Mouse (Mus musculus): ENCODE results near the gene Vps37c. TPM values are rescaled to one million over a fixed set of nuclear protein-coding genes. Genes with fewer than 3 reads are reported as not detected.
A peak's percentile ranks its signal among the peaks of the same experiment; 100 is the strongest.

Vps37c gene
- polyA plus RNA-seq, 1 experiment: 60.2 TPM

DNA sequence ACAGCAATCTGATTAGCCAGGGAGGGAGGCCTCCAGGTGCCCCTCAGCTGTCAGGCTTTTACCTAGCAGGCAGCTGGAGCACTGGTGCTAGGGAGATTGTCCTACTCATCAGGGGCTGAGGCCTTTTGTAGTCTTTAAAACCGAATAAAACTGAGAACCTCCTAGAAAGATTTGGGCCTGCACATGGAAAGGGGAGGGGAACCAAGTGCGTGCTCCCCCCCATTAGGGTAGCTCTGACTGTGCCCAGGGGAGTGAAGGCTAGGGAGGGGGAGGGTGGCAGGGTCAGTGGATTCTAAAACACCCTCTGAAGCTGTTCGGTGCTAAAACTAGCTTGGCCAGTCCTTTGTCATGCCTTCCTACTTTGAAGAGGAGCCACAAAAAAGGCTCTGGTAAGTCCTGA, 32.0 kb downstream of the Vps37c start:
- Histone ChIP-seq H3K36me3 (replicated peaks; ENCODE audit: low read length) (no peaks in the 10 kb centered on the region), H3K27me3 (replicated peaks) (peaks cover 43% of the 10 kb centered on the region), H3K4me1 (peaks cover 23% of the 10 kb centered on the region), H3K9me3 (no peaks in the 10 kb centered on the region), H3K4me3 (replicated peaks) (no peak overlapping the region)
- TF ChIP-seq FLI1 (IDR thresholded peaks at IDR 0.05; ENCODE audit: low read length) (no peak), GATA1 (IDR thresholded peaks at IDR 0.05; ENCODE audit: borderline replicate concordance, low read length) (no peak)

DNA sequence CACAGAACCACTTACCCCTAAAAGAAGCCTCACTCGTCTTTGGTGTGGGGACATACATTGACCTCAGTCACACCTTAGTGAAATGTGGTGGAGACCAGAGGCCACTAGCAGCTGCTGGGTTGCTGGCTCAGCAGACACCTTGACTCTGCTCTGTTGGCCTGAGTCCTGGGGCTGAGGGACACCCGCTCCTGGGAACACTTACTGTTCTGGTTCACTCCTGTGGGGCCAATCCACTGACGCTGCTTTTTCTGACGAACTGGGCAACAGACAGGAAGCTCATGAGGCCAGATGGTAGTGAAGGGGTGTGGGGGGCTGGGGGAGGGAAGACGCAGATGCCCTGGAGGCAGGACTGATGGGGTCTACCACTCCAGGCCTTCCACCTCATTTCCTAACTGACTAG, 32.5 kb downstream of the Vps37c start:
- Histone ChIP-seq H3K4me1 (peaks cover 23% of the 10 kb centered on the region), H3K4me3 (replicated peaks) (no peak overlapping the region), H3K36me3 (replicated peaks; ENCODE audit: low read length) (no peaks in the 10 kb centered on the region), H3K9me3 (no peaks in the 10 kb centered on the region), H3K27me3 (replicated peaks) (peaks cover 48% of the 10 kb centered on the region)
- TF ChIP-seq GATA1 (IDR thresholded peaks at IDR 0.05; ENCODE audit: borderline replicate concordance, low read length): no peak
- TF ChIP-seq FLI1 (IDR thresholded peaks at IDR 0.05; ENCODE audit: low read length): no peak

DNA sequence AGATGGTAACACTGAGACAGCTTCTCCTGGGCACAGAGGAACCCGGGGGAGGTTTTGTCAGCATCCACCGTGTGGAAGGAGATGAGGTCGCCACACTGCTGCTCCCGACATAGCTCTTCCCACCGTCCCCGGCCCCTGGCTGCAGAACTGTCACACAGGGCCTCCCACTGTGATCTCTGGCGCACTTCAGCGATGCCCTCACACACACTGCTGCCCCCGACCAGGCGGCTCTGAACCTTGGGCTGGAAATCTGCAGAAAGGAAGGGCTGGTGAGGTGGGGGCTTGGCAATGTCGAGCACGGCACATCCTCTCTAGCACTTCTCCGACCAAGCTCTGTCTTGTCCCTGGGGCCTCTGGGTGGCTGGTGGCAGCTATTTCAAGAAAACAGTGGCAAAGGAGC, 34.5 kb downstream of the Vps37c start:
- H3K4me1 ChIP-seq: peaks cover 23% of the 10 kb centered on the region
- no peaks in the 10 kb centered on the region for H3K36me3 ChIP-seq (replicated peaks; ENCODE audit: low read length)
- no peaks in the 10 kb centered on the region for H3K9me3 ChIP-seq
- no peak overlapping the region for H3K4me3 ChIP-seq (replicated peaks)
- TF ChIP-seq GATA1 (IDR thresholded peaks at IDR 0.05; ENCODE audit: borderline replicate concordance, low read length) (no peak), FLI1 (IDR thresholded peaks at IDR 0.05; ENCODE audit: low read length) (no peak)
- H3K27me3 ChIP-seq (replicated peaks): peaks cover 58% of the 10 kb centered on the region

DNA sequence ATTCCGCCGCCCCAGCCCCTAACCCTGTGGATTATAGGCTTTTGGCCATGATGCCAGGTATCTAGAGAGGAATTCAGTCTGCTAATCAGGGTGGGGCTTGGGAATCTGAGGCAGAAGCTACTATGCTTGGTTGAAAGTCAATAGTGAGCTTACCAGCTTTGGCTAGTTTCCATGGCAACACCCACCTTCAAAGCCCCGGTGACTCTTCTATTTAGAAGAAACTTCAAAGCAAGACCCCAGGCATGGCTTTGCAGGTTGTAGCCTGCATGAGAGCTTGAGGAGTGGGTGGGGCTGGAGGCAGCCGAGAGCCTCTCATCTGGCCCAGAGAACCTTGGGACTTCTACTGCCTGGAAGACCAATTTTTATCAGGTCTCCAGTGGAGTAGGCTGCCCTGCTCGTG, 35.1 kb downstream of the Vps37c start:
- no peaks in the 10 kb centered on the region for H3K36me3 ChIP-seq (replicated peaks; ENCODE audit: low read length)

DNA sequence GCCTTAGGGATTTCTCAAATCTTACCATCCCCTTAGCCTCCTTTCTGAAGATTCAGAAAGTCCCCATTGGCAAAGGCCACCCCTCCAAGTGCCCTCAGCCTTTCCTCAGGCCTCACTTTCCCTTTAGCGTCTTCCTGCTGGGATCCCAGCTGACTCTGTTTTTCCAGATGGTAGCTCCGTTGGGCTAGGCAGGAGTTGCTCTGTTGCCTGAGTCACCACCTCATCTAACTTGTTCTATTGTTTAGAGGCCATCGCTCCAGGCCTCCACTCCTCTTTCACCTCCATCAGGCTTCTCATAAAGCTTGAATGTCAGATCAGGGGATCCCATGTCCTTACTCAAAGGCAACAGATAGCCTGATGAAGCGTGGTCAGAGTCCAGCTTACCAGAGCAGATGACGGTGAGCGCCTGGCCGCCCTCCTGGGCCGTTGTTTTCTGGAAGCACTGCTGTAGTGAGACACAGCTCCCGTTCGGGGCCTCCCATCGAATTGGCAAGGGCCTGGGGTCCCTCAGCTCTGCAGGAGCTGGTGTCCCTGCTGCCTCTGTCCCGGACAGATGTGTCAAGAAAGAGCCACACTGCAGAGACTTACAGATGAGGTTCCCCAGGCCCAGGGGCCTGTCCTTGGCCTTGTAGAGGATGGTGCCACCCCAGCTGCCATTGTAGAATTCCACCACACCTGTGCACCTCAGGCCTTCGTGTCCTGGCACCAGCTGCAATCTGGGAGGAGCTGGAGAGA, 36.3 kb downstream of the Vps37c start:
- no peaks in the 10 kb centered on the region for H3K36me3 ChIP-seq (replicated peaks; ENCODE audit: low read length)
- H3K27me3 ChIP-seq (replicated peaks): peaks cover 68% of the 10 kb centered on the region
- H3K4me1 ChIP-seq: peaks cover 18% of the 10 kb centered on the region
- TF ChIP-seq FLI1 (IDR thresholded peaks at IDR 0.05; ENCODE audit: low read length) (no peak), GATA1 (IDR thresholded peaks at IDR 0.05; ENCODE audit: borderline replicate concordance, low read length) (no peak)
- H3K4me3 ChIP-seq (replicated peaks): no peak overlapping the region
- H3K9me3 ChIP-seq: no peaks in the 10 kb centered on the region

More for the DNA sequence above, 35.1 kb downstream of the Vps37c start:
- H3K27me3 ChIP-seq (replicated peaks): peaks cover 60% of the 10 kb centered on the region
- no peak overlapping the region for H3K4me3 ChIP-seq (replicated peaks)
- H3K4me1 ChIP-seq: peaks cover 19% of the 10 kb centered on the region
- TF ChIP-seq GATA1 (IDR thresholded peaks at IDR 0.05; ENCODE audit: borderline replicate concordance, low read length) (no peak), FLI1 (IDR thresholded peaks at IDR 0.05; ENCODE audit: low read length) (no peak)
- no peaks in the 10 kb centered on the region for H3K9me3 ChIP-seq

DNA sequence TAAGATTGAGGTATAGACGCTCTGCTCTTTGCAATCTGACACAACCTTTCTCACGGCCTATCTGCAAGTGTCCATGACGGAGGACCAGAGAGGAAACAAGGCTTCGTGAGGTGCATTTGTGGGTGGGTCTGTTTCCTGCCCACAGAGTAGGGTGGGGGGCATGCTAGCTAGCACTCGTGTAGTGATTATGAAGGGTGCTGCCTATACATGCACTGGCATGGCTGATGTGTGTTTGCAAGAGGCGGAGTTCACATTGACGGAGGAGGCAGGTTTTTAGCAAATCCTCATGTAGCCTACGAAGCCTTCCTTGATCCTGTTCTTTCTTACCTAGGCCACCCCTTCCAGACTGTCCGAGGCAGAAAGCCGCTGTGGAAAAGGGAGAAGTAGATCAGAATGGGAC, 41.4 kb downstream of the Vps37c start:
- Histone ChIP-seq H3K9me3 (no peaks in the 10 kb centered on the region), H3K4me3 (replicated peaks) (no peak overlapping the region), H3K27me3 (replicated peaks) (peaks cover 64% of the 10 kb centered on the region), H3K4me1 (no peaks in the 10 kb centered on the region; the same call in 1 of the 2 replicates), H3K36me3 (replicated peaks; ENCODE audit: low read length) (no peaks in the 10 kb centered on the region)
- TF ChIP-seq GATA1 (IDR thresholded peaks at IDR 0.05; ENCODE audit: borderline replicate concordance, low read length): no peak
- TF ChIP-seq FLI1 (IDR thresholded peaks at IDR 0.05; ENCODE audit: low read length): no peak

DNA sequence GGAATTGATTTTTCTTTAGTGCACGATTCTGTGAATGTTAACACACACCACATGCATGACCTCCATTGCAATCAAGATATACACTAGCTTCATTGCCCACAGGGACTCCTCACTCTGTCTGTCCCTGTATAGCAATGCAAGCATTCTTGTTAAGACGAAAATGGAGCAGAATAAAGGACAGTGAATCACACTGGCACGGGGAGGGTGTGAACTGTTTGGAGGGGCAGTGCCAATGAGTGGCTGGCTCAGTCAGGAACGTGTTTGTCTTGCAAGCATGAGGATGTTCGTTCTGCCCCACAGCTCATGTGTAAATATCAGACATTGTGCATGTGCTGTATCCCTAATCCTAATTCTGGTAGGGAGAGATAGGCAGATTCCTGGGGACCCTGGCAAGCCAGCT, 41.9 kb downstream of the Vps37c start:
- TF ChIP-seq GATA1 (IDR thresholded peaks at IDR 0.05; ENCODE audit: borderline replicate concordance, low read length): no peak
- TF ChIP-seq FLI1 (IDR thresholded peaks at IDR 0.05; ENCODE audit: low read length): no peak
- Histone ChIP-seq H3K36me3 (replicated peaks; ENCODE audit: low read length) (no peaks in the 10 kb centered on the region), H3K4me1 (no peaks in the 10 kb centered on the region; the same call in 1 of the 2 replicates), H3K27me3 (replicated peaks) (peaks cover 64% of the 10 kb centered on the region), H3K9me3 (no peaks in the 10 kb centered on the region), H3K4me3 (replicated peaks) (no peak overlapping the region)

DNA sequence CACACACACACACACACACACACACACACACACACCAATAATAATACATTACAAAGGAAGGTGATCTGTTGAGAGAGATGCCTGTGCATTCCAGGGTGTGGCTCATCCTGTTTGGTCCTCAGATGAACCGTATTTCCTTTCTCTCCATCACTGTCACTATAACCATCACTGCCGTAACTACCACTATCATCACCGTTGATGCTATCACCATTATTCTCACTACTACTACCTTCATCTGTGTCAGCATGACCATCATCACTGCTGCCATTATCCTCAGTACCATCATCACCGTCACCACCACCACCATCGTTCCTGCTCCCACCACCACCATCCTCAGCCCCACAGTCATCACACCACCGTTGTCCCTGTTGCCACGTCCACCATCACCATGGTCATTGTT, 43.4 kb downstream of the Vps37c start:
- Histone ChIP-seq H3K27me3 (replicated peaks) (peaks cover 61% of the 10 kb centered on the region), H3K4me3 (replicated peaks) (peak overlapping the region; percentile 68), H3K9me3 (no peaks in the 10 kb centered on the region), H3K36me3 (replicated peaks; ENCODE audit: low read length) (no peaks in the 10 kb centered on the region), H3K4me1 (no peaks in the 10 kb centered on the region; the same call in 1 of the 2 replicates)
- TF ChIP-seq FLI1 (IDR thresholded peaks at IDR 0.05; ENCODE audit: low read length) (no peak), GATA1 (IDR thresholded peaks at IDR 0.05; ENCODE audit: borderline replicate concordance, low read length) (no peak)

DNA sequence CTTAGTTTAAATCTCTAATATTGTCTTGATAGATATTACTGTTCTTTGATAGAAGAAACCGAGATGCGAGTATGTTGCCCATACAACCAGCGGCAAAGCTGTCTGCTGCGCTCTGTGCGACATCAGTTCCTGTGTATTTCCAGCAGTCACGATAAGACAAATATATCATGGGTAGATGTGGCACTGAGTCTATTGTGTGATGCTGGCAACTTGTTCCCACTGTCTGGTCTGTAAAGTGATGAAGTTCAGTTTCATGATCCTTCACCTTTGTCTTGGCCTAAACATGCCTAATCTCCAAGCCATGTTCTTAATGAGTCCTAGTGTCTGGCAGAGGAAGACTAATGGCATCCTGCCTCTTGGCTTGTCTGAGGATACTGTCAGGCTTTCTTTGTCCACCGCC, 44.2 kb downstream of the Vps37c start:
- Histone ChIP-seq H3K4me1 (no peaks in the 10 kb centered on the region; the same call in 1 of the 2 replicates), H3K36me3 (replicated peaks; ENCODE audit: low read length) (no peaks in the 10 kb centered on the region)
- TF ChIP-seq GATA1 (IDR thresholded peaks at IDR 0.05; ENCODE audit: borderline replicate concordance, low read length) (no peak), FLI1 (IDR thresholded peaks at IDR 0.05; ENCODE audit: low read length) (no peak)

DNA sequence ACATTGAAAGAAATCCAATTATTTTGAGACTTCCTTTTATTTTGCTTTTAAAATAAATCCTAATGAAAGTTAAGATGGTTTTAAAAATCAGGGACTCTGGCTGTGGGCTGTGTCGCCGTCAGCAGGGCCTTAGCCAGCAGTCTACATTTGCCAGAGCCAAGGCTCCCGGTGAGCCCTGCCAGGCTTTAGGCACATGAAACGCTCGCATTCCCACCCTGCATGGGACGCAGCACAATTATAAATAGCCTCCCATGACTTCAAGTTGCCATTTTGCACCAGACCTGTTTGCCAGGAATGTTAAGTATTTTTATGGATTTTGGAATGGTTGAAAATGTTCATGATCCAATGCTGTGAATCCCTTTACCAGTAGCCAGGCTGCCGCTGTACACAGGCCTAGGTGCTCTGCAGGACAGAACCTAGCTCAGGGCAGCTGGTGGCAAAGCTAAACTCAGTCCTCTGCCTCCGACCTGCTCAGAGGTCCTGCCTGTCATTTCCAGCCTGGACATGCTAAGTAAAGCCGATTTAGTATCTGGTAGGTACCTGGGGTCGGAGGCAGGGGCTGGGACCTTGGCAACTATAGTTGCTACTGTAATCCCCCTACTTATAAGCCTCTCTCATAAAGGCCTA, 45.1 kb downstream of the Vps37c start:
- Histone ChIP-seq H3K4me3 (replicated peaks) (no peak overlapping the region), H3K9me3 (no peaks in the 10 kb centered on the region), H3K4me1 (peaks cover 2% of the 10 kb centered on the region; the same call in 1 of the 2 replicates), H3K27me3 (replicated peaks) (peaks cover 57% of the 10 kb centered on the region), H3K36me3 (replicated peaks; ENCODE audit: low read length) (no peaks in the 10 kb centered on the region)
- TF ChIP-seq GATA1 (IDR thresholded peaks at IDR 0.05; ENCODE audit: borderline replicate concordance, low read length): no peak
- no peak for TF ChIP-seq FLI1 (IDR thresholded peaks at IDR 0.05; ENCODE audit: low read length)

More for the DNA sequence above, 44.2 kb downstream of the Vps37c start:
- Histone ChIP-seq H3K27me3 (replicated peaks) (peaks cover 60% of the 10 kb centered on the region), H3K4me3 (replicated peaks) (no peak overlapping the region), H3K9me3 (no peaks in the 10 kb centered on the region)

All from megakaryocyte, embryonic 14.5 days (primary cell).